Mouse (Mus musculus) kidney, postnatal 4 days (tissue): ENCODE measurements around the gene Auh.

ENCODE experiments used
- DNase-seq, 2 experiments: peaks; one replicate each; pipeline ENCODE4 v3.0.0; 2021; ENCODE audit warnings: mixed read lengths in 2 of 2

Auh gene

GRCm38 (mm10) chr13:52832481-52833170 is 96.9 kb downstream of the Auh start:
- DNase-seq: no peak

- no peak for DNase-seq
Observed at GRCm38 (mm10) chr13:52831037-52831757, 98.3 kb downstream of the Auh start.

GRCm38 (mm10) chr13:52828946-52829523 is 100.4 kb downstream of the Auh start:
- no peak for DNase-seq

GRCm38 (mm10) chr13:52828217-52828616 is 101.3 kb downstream of the Auh start:
- no peak for DNase-seq

GRCm38 (mm10) chr13:52826666-52827065 is 102.8 kb downstream of the Auh start:
- DNase-seq: no peak

GRCm38 (mm10) chr13:52824754-52825153 is 104.7 kb downstream of the Auh start:
- peak; percentile 30 to 40 for DNase-seq

GRCm38 (mm10) chr13:52822165-52823149 is 107.0 kb downstream of the Auh start:
- peak; percentile 61 to 71 for DNase-seq

- DNase-seq: peak; percentile 26 to 63
Observed at GRCm38 (mm10) chr13:52821571-52821970, 107.9 kb downstream of the Auh start.

GRCm38 (mm10) chr13:52819901-52820300 is 109.6 kb downstream of the Auh start:
- no peak for DNase-seq

- peak; percentile 64 to 77 for DNase-seq
Observed at GRCm38 (mm10) chr13:52818760-52819159, 110.7 kb downstream of the Auh start.

- peak; percentile 20 to 48 for DNase-seq
Observed at GRCm38 (mm10) chr13:52817991-52818491, 111.4 kb downstream of the Auh start.

- DNase-seq: no peak
Observed at GRCm38 (mm10) chr13:52813750-52814149, 115.7 kb downstream of the Auh start.

GRCm38 (mm10) chr13:52812549-52813515 is 116.6 kb downstream of the Auh start:
- peak in 1 of 2 experiments; percentile 25 for DNase-seq

GRCm38 (mm10) chr13:52807722-52808121 is 121.8 kb downstream of the Auh start:
- no peak for DNase-seq

GRCm38 (mm10) chr13:52806029-52806428 is 123.5 kb downstream of the Auh start:
- no peak for DNase-seq

GRCm38 (mm10) chr13:52805581-52805980 is 123.9 kb downstream of the Auh start:
- peak in 1 of 2 experiments; percentile 20 for DNase-seq

GRCm38 (mm10) chr13:52802482-52802881 is 127.0 kb downstream of the Auh start:
- no peak for DNase-seq

GRCm38 (mm10) chr13:52800687-52801341 is 128.7 kb downstream of the Auh start:
- DNase-seq: no peak

GRCm38 (mm10) chr13:52800091-52800490 is 129.4 kb downstream of the Auh start:
- DNase-seq: no peak

- DNase-seq: no peak
Observed at GRCm38 (mm10) chr13:52794232-52794631, 135.2 kb downstream of the Auh start.
